Mouse (Mus musculus): ENCODE results near the gene Skint10. TPM values are rescaled to one million over a fixed set of nuclear protein-coding genes. Genes with fewer than 3 reads are reported as not detected.

Skint10 gene
- polyA plus RNA-seq (2016; fragmentation: Nextera tagmentation; extraction: Ambion mirVana) = not detected in 2 replicates

GRCm38 (mm10) chr4:112774766-112775165, at the start of gene Skint10:
Skint10 (minus strand) TSS chr4:112774866.
- no peaks in the 10 kb centered on the region for H3K36me3 ChIP-seq
- WGBS = 78% methylated on average over 1 of the region's 1 CpGs

GRCm38 (mm10) chr4:112790646-112791045, 16.0 kb upstream of the Skint10 start:
- H3K4me1 ChIP-seq (replicated peaks) = no peaks in the 10 kb centered on the region
- H3K36me3 ChIP-seq = no peaks in the 10 kb centered on the region
- ATAC-seq (ENCODE audit: insufficient number of reproducible peaks, insufficient read depth, low FRiP score, low TSS enrichment, low read depth) = no peak
- no peak overlapping the region for H3K9ac ChIP-seq (replicated peaks)
- H3K9me3 ChIP-seq = peaks cover 45% of the 10 kb centered on the region
- H3K4me3 ChIP-seq (replicated peaks) = no peak overlapping the region
- H3K27me3 ChIP-seq = no peaks in the 10 kb centered on the region
- H3K27ac ChIP-seq = no peak overlapping the region
- WGBS = 5% methylated on average over 1 of the region's 1 CpGs
- H3K4me2 ChIP-seq = no peak overlapping the region

More at GRCm38 (mm10) chr4:112774766-112775165, at the start of gene Skint10:
- Histone ChIP-seq H3K9ac (replicated peaks) (no peak within 1 kb of the TSS), H3K4me3 (replicated peaks) (no peak within 1 kb of the TSS), H3K4me2 (no peak within 1 kb of the TSS), H3K27ac (no peak within 1 kb of the TSS), H3K9me3 (peaks cover 18% of the 10 kb centered on the region), H3K4me1 (replicated peaks) (no peaks in the 10 kb centered on the region), H3K27me3 (no peaks in the 10 kb centered on the region)
- ATAC-seq (ENCODE audit: insufficient number of reproducible peaks, insufficient read depth, low FRiP score, low TSS enrichment, low read depth) = no peak

Other genes with a start within 250 kb of the Skint10 start
- gene Skint2, start 217.7 kb downstream of the Skint10 start, polyA plus RNA-seq (2016; fragmentation: Nextera tagmentation; extraction: Ambion mirVana) = not detected in 2 replicates

All from limb, embryonic 12.5 days (tissue).